Comparison of ENCODE assay signal across 10 mouse cellular contexts in genomic region chr14:17171896-17172295, GRCm38 (mm10).
DNase-seq lines count a peak whose midpoint lies in the region; ATAC-seq lines count a peak whose summit lies in the region.
"Had no signal": no experiment of that assay in that cellular context is flagged by ENCODE, and none has a peak within 500 bp of the region (broad histone marks: within the 10 kb centered on the region; RNA-seq: fewer than 3 reads in every experiment).

No protein-coding gene starts in this region.

- peak overlapping the region; percentile 91 for H3K4me2 ChIP-seq in heart, embryonic 14.5 days (ENCODE audit: low read length)
- H3K4me2 ChIP-seq in hindbrain, embryonic 16.5 days (ENCODE audit: low read length) = peak overlapping the region; percentile 95
- peak overlapping the region; percentile 88 for H3K4me2 ChIP-seq in midbrain, embryonic 14.5 days (ENCODE audit: low read length)

- no peak for ATAC-seq in heart, embryonic 14.5 days (ENCODE audit: insufficient number of reproducible peaks, insufficient read depth, low FRiP score, low read depth)
- peak; percentile 40 for ATAC-seq in hindbrain, embryonic 16.5 days
- peak; percentile 28; the same call in 1 of the 2 replicates for ATAC-seq in midbrain, embryonic 14.5 days (ENCODE audit: low FRiP score, low TSS enrichment)

- no peak for DNase-seq in heart, adult 8-10 months (ENCODE audit: low spot score)
- peak; percentile 4 for DNase-seq in brain, adult 2 months (ENCODE audit: low read depth, low spot score)
- peak; percentile 3 for DNase-seq in midbrain, embryonic 14.5 days
- DNase-seq in urinary bladder, postnatal 14 days (ENCODE audit: low spot score) = no peak
- DNase-seq in cerebellum, adult 9-11 months = no peak
- DNase-seq in spleen, postnatal 4 days (ENCODE audit: low spot score in 2 of 2) = no peak
- DNase-seq: adrenal gland, postnatal 25 days had no signal

- peak overlapping the region in 1 of 2 experiments; percentile 55; a peak in 1 of 4 replicates for H3K4me3 ChIP-seq in heart, embryonic 14.5 days (ENCODE audit: control insufficient read depth in 1 of 2, insufficient read depth in 1 of 2, low read depth in 1 of 2, low read length in 2 of 2)
- peak overlapping the region; percentile 61 for H3K4me3 ChIP-seq in hindbrain, embryonic 16.5 days (ENCODE audit: low read length)
- H3K4me3 ChIP-seq in midbrain, embryonic 14.5 days (replicated peaks; ENCODE audit: low read depth, low read length) = peak overlapping the region; percentile 53
- H3K4me3 ChIP-seq: erythroblast, embryonic 14.5 days had no signal

- no peaks in the 10 kb centered on the region for H3K36me3 ChIP-seq in heart, embryonic 14.5 days (ENCODE audit: control insufficient read depth, insufficient read depth, low read length)
- no peaks in the 10 kb centered on the region for H3K36me3 ChIP-seq in hindbrain, embryonic 16.5 days (ENCODE audit: control insufficient read depth, insufficient read depth, low read length)
- no peaks in the 10 kb centered on the region for H3K36me3 ChIP-seq in midbrain, embryonic 14.5 days (ENCODE audit: control insufficient read depth, insufficient read depth, low read length)

- 41% methylated on average over 5 of the region's 5 CpGs for WGBS in heart, embryonic 14.5 days
- 38% methylated on average over 5 of the region's 5 CpGs for WGBS in hindbrain, embryonic 16.5 days
- 39% methylated on average over 5 of the region's 5 CpGs for WGBS in midbrain, embryonic 14.5 days

- no peaks in the 10 kb centered on the region for H3K9me3 ChIP-seq in heart, embryonic 14.5 days (ENCODE audit: control insufficient read depth, low read length)
- no peaks in the 10 kb centered on the region for H3K9me3 ChIP-seq in hindbrain, embryonic 16.5 days (ENCODE audit: control insufficient read depth, low read length)
- H3K9me3 ChIP-seq in midbrain, embryonic 14.5 days (ENCODE audit: control insufficient read depth, low read length) = no peaks in the 10 kb centered on the region

- no peak overlapping the region for H3K9ac ChIP-seq in heart, embryonic 14.5 days (ENCODE audit: low read length)
- peak overlapping the region; percentile 74 for H3K9ac ChIP-seq in hindbrain, embryonic 16.5 days (ENCODE audit: low read depth, low read length)
- H3K9ac ChIP-seq in midbrain, embryonic 14.5 days (replicated peaks; ENCODE audit: low read length) = peak overlapping the region; percentile 48; the same call in 1 of the 2 replicates

- H3K27ac ChIP-seq in heart, embryonic 14.5 days (replicated peaks in 1 of 2; ENCODE audit: control insufficient read depth in 1 of 2, insufficient read depth in 1 of 2, low read depth in 2 of 2, low read length in 2 of 2) = no peak overlapping the region
- H3K27ac ChIP-seq in hindbrain, embryonic 16.5 days (ENCODE audit: low read depth, low read length) = no peak overlapping the region
- no peak overlapping the region for H3K27ac ChIP-seq in midbrain, embryonic 14.5 days (replicated peaks; ENCODE audit: low read depth, low read length)

- H3K27me3 ChIP-seq in heart, embryonic 14.5 days (ENCODE audit: control insufficient read depth, insufficient read depth, low read length) = peaks cover 15% of the 10 kb centered on the region; the same call in 1 of the 2 replicates
- no peaks in the 10 kb centered on the region for H3K27me3 ChIP-seq in hindbrain, embryonic 16.5 days (replicated peaks; ENCODE audit: control insufficient read depth, insufficient read depth, low read length)
- peaks cover 3% of the 10 kb centered on the region; the same call in 1 of the 2 replicates for H3K27me3 ChIP-seq in midbrain, embryonic 14.5 days (ENCODE audit: control insufficient read depth, insufficient read depth, low read length)

- H3K4me1 ChIP-seq in heart, embryonic 14.5 days (ENCODE audit: control insufficient read depth in 2 of 2, insufficient read depth in 2 of 2, low read length in 2 of 2) = peaks cover 0 to 4% of the 10 kb centered on the region in 2 experiments; a peak in 1 of 4 replicates
- H3K4me1 ChIP-seq in hindbrain, embryonic 16.5 days (ENCODE audit: control insufficient read depth, insufficient read depth, low read depth, low read length) = peaks cover 4% of the 10 kb centered on the region
- H3K4me1 ChIP-seq in midbrain, embryonic 14.5 days (ENCODE audit: control insufficient read depth, insufficient read depth, low read length) = 0 out of 2 replicates have a peak, but pooled peaks cover 8% of the 10 kb centered on the region

Comparison
In these comparisons a context has a peak if more than half of its experiments do, and no peak if none do; other contexts are left out.
1. DNase-seq: peak in brain, adult 2 months (single experiment) and midbrain, embryonic 14.5 days (single experiment); none in heart, adult 8-10 months (single experiment), urinary bladder, postnatal 14 days (single experiment), cerebellum, adult 9-11 months (single experiment) and spleen, postnatal 4 days (0 of 2).
2. Peak in every context shown above with its lines, with median percentiles within 50 percentile points of each other: H3K4me2 ChIP-seq.